Mouse (Mus musculus): Measurements from ENCODE around the gene Gm7029. TPM values are rescaled to one million over a fixed set of nuclear protein-coding genes. Genes with fewer than 3 reads are reported as not detected.
A peak's percentile ranks its signal among the peaks of the same experiment; 100 is the strongest.
"Not testable (repeated sequence)": the region's sequence is repeated elsewhere in the genome, so short reads cannot be mapped to it uniquely, and the experiment has no call there.

The Gm7029 gene
- polyA plus RNA-seq (2016; fragmentation: Nextera tagmentation; extraction: Ambion mirVana), result not detected in 2 replicates

DNA sequence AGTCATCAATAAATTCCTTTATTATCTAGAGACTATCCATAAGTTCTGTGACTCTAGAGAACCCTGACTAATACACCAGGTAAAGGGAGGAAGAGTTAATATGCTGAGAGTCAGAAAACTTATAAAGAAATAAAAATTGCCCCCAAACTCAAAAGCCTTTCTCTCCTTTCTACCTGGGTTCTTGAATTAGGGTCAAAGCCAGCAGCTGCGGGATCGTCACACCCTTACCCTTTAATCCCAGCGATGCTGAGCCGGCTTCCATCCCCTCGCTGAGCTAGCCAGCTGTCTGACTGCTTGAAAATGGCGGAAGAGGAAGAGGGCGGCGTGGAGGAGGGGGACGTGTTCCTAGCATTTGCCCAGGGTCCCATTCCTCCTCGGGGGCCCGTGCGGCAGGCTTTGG lies at the start of gene Gm7029:
TSS of gene Gm7029 (plus strand) at position 301 of the 400 bp plus-strand sequence.
- 87% methylated on average over 6 of the region's 12 CpGs for WGBS
- not testable (repeated sequence) for DNase-seq (ENCODE audit: low spot score); H3K27ac ChIP-seq; H3K4me1 ChIP-seq; H3K27me3 ChIP-seq (ENCODE audit: low read depth, poor library complexity, severe bottlenecking); H3K9me3 ChIP-seq (replicated peaks); H3K4me3 ChIP-seq
- H3K36me3 ChIP-seq, result peaks cover 41% of the 10 kb centered on the region

- Histone ChIP-seq H3K27me3 (ENCODE audit: low read depth, poor library complexity, severe bottlenecking) (no peaks in the 10 kb centered on the region), H3K4me3 (peak within 1 kb of the TSS; percentile 78), H3K9me3 (replicated peaks) (no peaks in the 10 kb centered on the region), H3K4me1 (peaks cover 31% of the 10 kb centered on the region), H3K36me3 (peaks cover 69% of the 10 kb centered on the region), H3K27ac (peak within 1 kb of the TSS; percentile 89)
- peak; percentile 98 for DNase-seq (ENCODE audit: low spot score)
- under 1% methylated on average over 51 of the region's 51 CpGs for WGBS
Observed at GRCm38 (mm10) chr17:33824084-33824996, 49.3 kb upstream of the Gm7029 start, which contains the start of the genes Rps28 and Ndufa7. Gene Rps28 (minus strand): TSS chr17:33824562. Gene Ndufa7 (plus strand): TSS chr17:33824572.

- not testable (repeated sequence) for H3K27me3 ChIP-seq (ENCODE audit: low read depth, poor library complexity, severe bottlenecking); H3K9me3 ChIP-seq (replicated peaks); DNase-seq (ENCODE audit: low spot score)
- Histone ChIP-seq H3K4me3 (peak overlapping the region; percentile 78), H3K4me1 (peaks cover 31% of the 10 kb centered on the region), H3K27ac (peak overlapping the region; percentile 89), H3K36me3 (peaks cover 69% of the 10 kb centered on the region)
- 5% methylated on average over 6 of the region's 6 CpGs for WGBS
Observed at GRCm38 (mm10) chr17:33824997-33825330, 48.7 kb upstream of the Gm7029 start.

GRCm38 (mm10) chr17:33825462-33825861 lies 48.2 kb upstream of the Gm7029 start:
- no peak for DNase-seq (ENCODE audit: low spot score)
- Histone ChIP-seq H3K27ac (peak overlapping the region; percentile 89), H3K4me1 (peaks cover 31% of the 10 kb centered on the region), H3K27me3 (ENCODE audit: low read depth, poor library complexity, severe bottlenecking) (no peaks in the 10 kb centered on the region), H3K9me3 (replicated peaks) (no peaks in the 10 kb centered on the region), H3K36me3 (peaks cover 69% of the 10 kb centered on the region), H3K4me3 (peak overlapping the region; percentile 78)
- 88% methylated on average over 8 of the region's 8 CpGs for WGBS

DNA sequence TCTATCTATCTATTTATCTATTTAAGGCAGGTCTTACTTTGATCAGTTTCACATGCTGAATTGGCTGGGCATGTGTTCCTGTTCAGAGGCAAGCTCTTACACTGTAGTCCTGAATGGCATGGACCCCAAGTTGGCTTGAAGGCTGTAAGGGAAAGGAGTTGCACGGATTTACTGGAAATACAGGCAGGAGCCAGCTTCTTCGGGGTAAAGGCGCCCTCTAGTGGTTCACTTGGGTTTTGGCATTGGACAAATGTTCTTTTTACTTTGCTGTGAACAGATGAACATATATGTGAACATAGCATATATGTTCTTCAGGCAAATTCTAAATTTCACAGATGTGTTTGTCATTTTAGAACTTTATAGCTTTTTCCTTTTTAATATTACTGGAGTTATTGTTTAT lies 46.8 kb upstream of the Gm7029 start:
- DNase-seq (ENCODE audit: low spot score), result peak; percentile 83
- Histone ChIP-seq H3K36me3 (peaks cover 69% of the 10 kb centered on the region), H3K4me3 (no peak overlapping the region), H3K27ac (no peak overlapping the region), H3K9me3 (replicated peaks) (no peaks in the 10 kb centered on the region), H3K27me3 (ENCODE audit: low read depth, poor library complexity, severe bottlenecking) (no peaks in the 10 kb centered on the region), H3K4me1 (peaks cover 29% of the 10 kb centered on the region)
- WGBS, result 0% methylated on average over 3 of the region's 3 CpGs

- peaks cover 11% of the 10 kb centered on the region for H3K4me1 ChIP-seq
- H3K4me3 ChIP-seq, result no peak overlapping the region
- H3K36me3 ChIP-seq, result peaks cover 72% of the 10 kb centered on the region
- no peaks in the 10 kb centered on the region for H3K27me3 ChIP-seq (ENCODE audit: low read depth, poor library complexity, severe bottlenecking)
- H3K27ac ChIP-seq, result no peak overlapping the region
- 89% methylated on average over 2 of the region's 2 CpGs for WGBS
- no peaks in the 10 kb centered on the region for H3K9me3 ChIP-seq (replicated peaks)
- no peak for DNase-seq (ENCODE audit: low spot score)
Observed at GRCm38 (mm10) chr17:33828892-33829291, 44.7 kb upstream of the Gm7029 start.

DNA sequence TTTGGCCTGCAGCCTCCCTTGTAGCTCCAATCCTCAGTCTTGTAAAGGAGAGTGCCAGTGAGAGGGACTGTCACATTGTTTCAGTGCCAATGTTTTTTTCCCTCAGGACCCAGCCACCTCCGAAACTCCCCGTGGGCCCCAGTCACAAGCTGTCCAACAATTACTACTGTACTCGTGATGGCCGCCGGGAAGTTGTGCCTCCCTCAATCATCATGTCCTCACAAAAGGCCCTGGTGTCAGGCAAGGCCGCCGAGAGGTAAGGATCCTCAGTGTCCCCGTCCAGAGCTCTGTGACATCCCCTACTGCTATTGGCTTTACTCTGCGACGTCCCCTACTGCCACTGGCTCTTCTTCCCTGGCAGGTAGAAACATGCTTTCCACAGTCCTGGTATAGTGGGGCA lies 44.1 kb upstream of the Gm7029 start:
- Histone ChIP-seq H3K27ac (no peak overlapping the region), H3K9me3 (replicated peaks) (no peaks in the 10 kb centered on the region), H3K36me3 (peaks cover 78% of the 10 kb centered on the region), H3K27me3 (ENCODE audit: low read depth, poor library complexity, severe bottlenecking) (no peaks in the 10 kb centered on the region), H3K4me1 (peaks cover 11% of the 10 kb centered on the region), H3K4me3 (no peak overlapping the region)
- 93% methylated on average over 10 of the region's 10 CpGs for WGBS
- DNase-seq (ENCODE audit: low spot score), result no peak

DNA sequence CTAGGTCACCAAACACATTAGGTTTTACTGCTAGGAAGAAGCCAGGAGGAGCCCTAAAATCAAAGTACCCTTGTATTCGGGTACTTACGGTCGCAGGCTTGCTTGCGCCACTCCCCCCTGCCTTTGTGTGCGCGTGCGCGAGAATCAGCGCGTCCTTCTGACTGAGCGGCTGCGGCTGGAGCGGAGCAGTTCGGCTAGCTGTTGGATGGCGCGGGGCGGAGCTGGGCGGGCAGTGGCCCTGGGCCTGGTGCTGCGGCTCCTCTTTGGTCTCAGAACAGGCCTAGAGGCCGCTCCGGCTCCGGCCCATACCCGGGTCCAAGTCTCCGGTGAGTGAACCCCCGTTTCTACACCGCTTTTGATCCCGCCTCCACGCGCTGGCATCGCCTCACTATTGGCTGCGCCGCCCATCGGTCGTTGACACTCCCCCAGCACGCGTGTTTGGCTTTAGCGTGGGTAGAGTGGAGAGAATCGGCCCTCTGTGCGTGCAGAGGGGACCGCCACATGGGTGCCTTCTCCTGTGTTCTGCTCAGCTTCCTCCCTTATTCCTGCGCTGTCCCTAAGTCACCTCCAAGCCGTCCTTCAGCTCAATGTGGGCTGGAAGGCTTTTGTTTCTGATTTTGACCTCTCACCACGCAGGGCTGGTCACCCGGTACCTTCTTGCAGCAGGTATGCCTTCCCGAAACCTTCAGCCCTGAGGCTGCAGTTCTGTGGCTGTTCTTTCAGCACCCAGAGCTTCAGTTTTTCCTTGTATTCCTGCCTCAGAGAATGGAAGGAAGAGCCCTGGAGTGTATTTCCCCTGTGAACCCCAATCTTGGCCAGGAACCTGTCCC lies 30.5 kb upstream of the Gm7029 start, which contains the start of gene Cd320:
TSS of gene Cd320 (plus strand) at position 126 of the 830 bp plus-strand sequence.
- Histone ChIP-seq H3K9me3 (replicated peaks) (no peaks in the 10 kb centered on the region), H3K4me3 (peak within 1 kb of the TSS; percentile 68), H3K4me1 (peaks cover 17% of the 10 kb centered on the region), H3K27me3 (ENCODE audit: low read depth, poor library complexity, severe bottlenecking) (no peaks in the 10 kb centered on the region), H3K27ac (peak within 1 kb of the TSS; percentile 88), H3K36me3 (peaks cover 45% of the 10 kb centered on the region)
- peak; percentile 94 for DNase-seq (ENCODE audit: low spot score)
- under 1% methylated on average over 45 of the region's 45 CpGs for WGBS

GRCm38 (mm10) chr17:33844196-33844595 lies 29.4 kb upstream of the Gm7029 start:
- peak overlapping the region; percentile 68 for H3K4me3 ChIP-seq
- peaks cover 17% of the 10 kb centered on the region for H3K4me1 ChIP-seq
- no peak overlapping the region for H3K27ac ChIP-seq
- 76% methylated on average over 1 of the region's 1 CpGs for WGBS
- DNase-seq (ENCODE audit: low spot score), result no peak
- H3K36me3 ChIP-seq, result peaks cover 45% of the 10 kb centered on the region
- no peaks in the 10 kb centered on the region for H3K27me3 ChIP-seq (ENCODE audit: low read depth, poor library complexity, severe bottlenecking)
- no peaks in the 10 kb centered on the region for H3K9me3 ChIP-seq (replicated peaks)

DNA sequence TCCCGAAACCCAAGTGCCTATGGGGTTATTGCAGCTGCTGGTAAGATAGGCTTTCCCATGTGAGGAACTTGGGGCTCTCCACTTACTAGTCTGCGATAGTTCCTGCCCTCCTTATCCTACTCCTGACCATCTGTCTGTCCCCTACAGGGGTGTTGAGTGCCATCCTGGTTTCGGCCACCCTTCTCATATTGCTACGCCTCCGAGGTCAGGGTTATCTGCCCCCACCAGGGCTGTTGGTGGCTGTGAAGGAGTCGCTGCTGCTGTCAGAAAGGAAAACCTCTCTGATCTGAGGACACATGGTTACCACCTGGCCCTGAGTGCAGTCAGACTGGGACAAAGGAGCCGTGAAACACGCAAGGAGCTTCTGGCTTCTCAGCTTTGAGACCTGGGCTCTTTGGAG lies 25.5 kb upstream of the Gm7029 start:
- H3K27me3 ChIP-seq (ENCODE audit: low read depth, poor library complexity, severe bottlenecking), result no peaks in the 10 kb centered on the region
- H3K9me3 ChIP-seq (replicated peaks), result no peaks in the 10 kb centered on the region
- no peak overlapping the region for H3K4me3 ChIP-seq
- H3K27ac ChIP-seq, result no peak overlapping the region
- H3K4me1 ChIP-seq, result peaks cover 17% of the 10 kb centered on the region
- DNase-seq (ENCODE audit: low spot score), result no peak
- 52% methylated on average over 8 of the region's 8 CpGs for WGBS
- peaks cover 57% of the 10 kb centered on the region for H3K36me3 ChIP-seq

DNA sequence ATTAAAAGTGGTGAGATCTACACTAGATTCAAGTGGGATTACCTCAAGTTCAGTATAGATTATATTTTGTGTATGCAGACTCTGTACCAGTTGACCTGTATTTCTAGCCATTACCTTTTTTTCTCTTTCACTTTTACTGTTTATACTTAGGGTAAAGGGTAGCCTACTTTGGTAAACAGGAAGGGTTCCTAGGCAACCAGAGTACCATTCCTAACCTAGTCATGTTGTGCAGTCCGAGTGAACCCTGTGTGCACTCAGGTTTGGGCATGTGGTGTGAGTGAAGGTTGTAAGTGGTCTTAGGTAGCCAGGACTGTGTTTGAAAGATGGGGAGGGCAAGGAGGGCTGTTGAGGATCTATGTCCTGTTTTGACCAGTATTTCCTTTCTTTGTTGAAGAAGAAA lies 22.3 kb upstream of the Gm7029 start:
- no peak for DNase-seq (ENCODE audit: low spot score)
- Histone ChIP-seq H3K9me3 (replicated peaks) (no peaks in the 10 kb centered on the region), H3K27ac (no peak overlapping the region), H3K36me3 (peaks cover 50% of the 10 kb centered on the region), H3K27me3 (ENCODE audit: low read depth, poor library complexity, severe bottlenecking) (no peaks in the 10 kb centered on the region), H3K4me3 (no peak overlapping the region), H3K4me1 (0 out of 2 replicates have a peak, but pooled peaks cover 3% of the 10 kb centered on the region)
- WGBS, result 83% methylated on average over 1 of the region's 1 CpGs

- H3K4me3 ChIP-seq, result no peak overlapping the region
- H3K9me3 ChIP-seq (replicated peaks), result no peaks in the 10 kb centered on the region
- no peaks in the 10 kb centered on the region for H3K36me3 ChIP-seq
- H3K4me1 ChIP-seq, result no peaks in the 10 kb centered on the region
- H3K27me3 ChIP-seq (ENCODE audit: low read depth, poor library complexity, severe bottlenecking), result no peaks in the 10 kb centered on the region
- no peak overlapping the region for H3K27ac ChIP-seq
- DNase-seq (ENCODE audit: low spot score), result no peak
- WGBS, result 82% methylated on average over 4 of the region's 4 CpGs
Observed at GRCm38 (mm10) chr17:33857816-33858215, 15.8 kb upstream of the Gm7029 start.

All from limb, embryonic 10.5 days (tissue).